Mouse (Mus musculus): ENCODE data around the gene Gm21028. TPM values are rescaled to one million over a fixed set of nuclear protein-coding genes. Genes with fewer than 3 reads are reported as not detected.
"Not testable (repeated sequence)": the region's sequence is repeated elsewhere in the genome, so short reads cannot be mapped to it uniquely, and the experiment has no call there.

Gene Gm21028
- polyA plus RNA-seq (2015; fragmentation: Nextera tagmentation; extraction: Ambion mirVana) = not detected in 2 replicates

GRCm38 (mm10) chr7:42578488-42578887, at the start of gene Gm21028:
Gene Gm21028, minus strand, starts transcription at chr7:42578588.
- no peak within 1 kb of the TSS for H3K27ac ChIP-seq
- no peaks in the 10 kb centered on the region for H3K36me3 ChIP-seq
- H3K4me2 ChIP-seq = no peak within 1 kb of the TSS
- H3K9me3 ChIP-seq (replicated peaks) = peaks cover 16% of the 10 kb centered on the region
- H3K4me3 ChIP-seq (replicated peaks) = no peak within 1 kb of the TSS
- ATAC-seq (ENCODE audit: low read depth) (no peak), DNase-seq (no peak)
- 74% methylated on average over 5 of the region's 5 CpGs for WGBS (ENCODE audit: insufficient replicate concordance)
- H3K9ac ChIP-seq = no peak within 1 kb of the TSS
- no peaks in the 10 kb centered on the region for H3K4me1 ChIP-seq (replicated peaks)
- no peaks in the 10 kb centered on the region for H3K27me3 ChIP-seq

- not testable (repeated sequence) for ATAC-seq (ENCODE audit: low read depth); H3K9ac ChIP-seq; H3K4me2 ChIP-seq; H3K27me3 ChIP-seq; DNase-seq; H3K27ac ChIP-seq; H3K36me3 ChIP-seq; H3K4me1 ChIP-seq (replicated peaks); H3K4me3 ChIP-seq (replicated peaks)
- peaks cover 16% of the 10 kb centered on the region; the same call in 1 of the 2 replicates for H3K9me3 ChIP-seq (replicated peaks)
These were observed 17.3 kb upstream of the Gm21028 start for GRCm38 (mm10) chr7:42595666-42596065.

GRCm38 (mm10) chr7:42592413-42592812, 14.0 kb upstream of the Gm21028 start, which contains the start of gene Zfp977:
Gene Zfp977, minus strand, starts transcription at chr7:42592547.
- H3K27me3 ChIP-seq; H3K27ac ChIP-seq; H3K36me3 ChIP-seq; H3K9me3 ChIP-seq (replicated peaks); H3K9ac ChIP-seq; ATAC-seq (ENCODE audit: low read depth); H3K4me2 ChIP-seq; H3K4me3 ChIP-seq (replicated peaks); DNase-seq; H3K4me1 ChIP-seq (replicated peaks): not testable (repeated sequence)
- WGBS (ENCODE audit: insufficient replicate concordance) = 72% methylated on average over 11 of the region's 11 CpGs

- not testable (repeated sequence) for H3K27ac ChIP-seq; H3K4me1 ChIP-seq (replicated peaks); ATAC-seq (ENCODE audit: low read depth); H3K9ac ChIP-seq; DNase-seq; H3K36me3 ChIP-seq; H3K4me3 ChIP-seq (replicated peaks); H3K27me3 ChIP-seq; H3K9me3 ChIP-seq (replicated peaks); H3K4me2 ChIP-seq
These were observed 12.9 kb upstream of the Gm21028 start for GRCm38 (mm10) chr7:42591311-42591710.

- Histone ChIP-seq H3K27ac (no peak overlapping the region), H3K9ac (no peak overlapping the region), H3K36me3 (no peaks in the 10 kb centered on the region), H3K27me3 (no peaks in the 10 kb centered on the region), H3K4me2 (no peak overlapping the region), H3K9me3 (replicated peaks) (0 out of 2 replicates have a peak, but pooled peaks cover 2% of the 10 kb centered on the region), H3K4me3 (replicated peaks) (no peak overlapping the region), H3K4me1 (replicated peaks) (no peaks in the 10 kb centered on the region)
- ATAC-seq (ENCODE audit: low read depth) = no peak
- 59% methylated on average over 3 of the region's 3 CpGs for WGBS (ENCODE audit: insufficient replicate concordance)
- DNase-seq = no peak
These were observed 26.6 kb downstream of the Gm21028 start for GRCm38 (mm10) chr7:42551766-42552165.

Small RNAs within 50 kb of the gene (microRNA-seq; reads per million reads assigned to microRNA genes)
- gene Gm24938 = not detected

Other genes with a start within 250 kb of the Gm21028 start
- gene 4933421I07Rik, start 130.5 kb downstream of the Gm21028 start, polyA plus RNA-seq (2015; fragmentation: Nextera tagmentation; extraction: Ambion mirVana) = not detected in 2 replicates
- 3.6 and 4.5 TPM in 2 replicates for gene Zfp141, start 72.8 kb downstream of the Gm21028 start, polyA plus RNA-seq (2015; fragmentation: Nextera tagmentation; extraction: Ambion mirVana)
- gene Zfp977, start 14.0 kb upstream of the Gm21028 start, polyA plus RNA-seq (2015; fragmentation: Nextera tagmentation; extraction: Ambion mirVana) = 0.22 and 0.28 TPM in 2 replicates
- 1.1 and 1.7 TPM in 2 replicates for gene Zfp976, start 64.0 kb upstream of the Gm21028 start, polyA plus RNA-seq (2015; fragmentation: Nextera tagmentation; extraction: Ambion mirVana)
- gene Zfp975, start 114.2 kb upstream of the Gm21028 start, polyA plus RNA-seq (2015; fragmentation: Nextera tagmentation; extraction: Ambion mirVana) = 2.1 and 2.6 TPM in 2 replicates
- not detected in 2 replicates for gene Gm17067, start 148.4 kb upstream of the Gm21028 start, polyA plus RNA-seq (2015; fragmentation: Nextera tagmentation; extraction: Ambion mirVana)
- not detected in 2 replicates for gene Vmn2r62, start 214.9 kb upstream of the Gm21028 start, polyA plus RNA-seq (2015; fragmentation: Nextera tagmentation; extraction: Ambion mirVana)

Data from liver, embryonic 13.5 days (tissue).